Mouse (Mus musculus): ENCODE measurements at regions not wholly inside any gene's neighbourhood (a gene's known extent, or its start where the extent isn't known, plus 50 kb on each side); places are given as distances from the start of the nearest gene placed in this dataset.

DNA sequence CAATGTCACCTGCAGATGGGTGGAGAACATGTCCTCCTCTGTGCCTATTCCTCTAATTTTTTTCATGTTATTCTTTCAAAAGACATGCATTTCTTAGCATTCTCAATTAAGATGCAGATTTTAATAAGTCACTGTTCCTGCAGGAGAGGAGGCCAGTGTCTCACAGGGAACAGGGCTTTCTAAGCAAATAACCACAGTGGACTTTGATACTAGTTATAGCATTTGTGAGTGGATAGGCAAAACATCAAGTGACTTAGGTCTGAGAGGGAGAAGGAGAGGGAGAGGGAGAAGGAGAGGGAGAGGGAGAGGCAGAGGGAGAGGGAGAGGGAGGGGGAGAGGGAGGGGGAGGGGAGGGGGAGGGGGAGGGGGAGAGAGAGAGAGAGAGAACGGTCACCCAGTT lies 50.4 kb upstream of the Maf start:
- no peak for ATAC-seq (ENCODE audit: low read depth)
- H3K4me1 ChIP-seq (ENCODE audit: control insufficient read depth, insufficient read depth, low read length), result no peaks in the 10 kb centered on the region
- no peak overlapping the region for H3K4me2 ChIP-seq (ENCODE audit: low read depth, low read length)
- 80% methylated on average over 1 of the region's 1 CpGs for WGBS
- H3K27me3 ChIP-seq (ENCODE audit: control insufficient read depth, insufficient read depth, low read length), result no peaks in the 10 kb centered on the region
- no peaks in the 10 kb centered on the region for H3K36me3 ChIP-seq (ENCODE audit: control insufficient read depth, insufficient read depth, low read length)
- no peak overlapping the region for H3K9ac ChIP-seq (replicated peaks; ENCODE audit: low read depth, low read length)
- H3K27ac ChIP-seq (ENCODE audit: low read depth, low read length), result no peak overlapping the region
- H3K4me3 ChIP-seq (ENCODE audit: low read depth, low read length), result no peak overlapping the region
- no peaks in the 10 kb centered on the region for H3K9me3 ChIP-seq (ENCODE audit: control insufficient read depth, low read length)
